Mouse (Mus musculus) myocyte (in vitro differentiated cells): ENCODE data around the gene C530008M17Rik.

Source experiments
- CEBPB ChIP-seq: IDR thresholded peaks from 2 replicates; pipeline ENCODE4 v1.6.1; 2011; ENCODE audit warnings: mild to moderate bottlenecking, moderate library complexity; ENCODE audit not compliant: poor library complexity, insufficient read depth, severe bottlenecking
- E2F4 ChIP-seq: IDR thresholded peaks from one replicate; pipeline ENCODE4 v1.6.1; 2011; ENCODE audit warnings: mild to moderate bottlenecking, control low read depth, moderate library complexity; ENCODE audit not compliant: insufficient read depth
- MAX ChIP-seq: IDR thresholded peaks from one replicate; pipeline ENCODE4 v1.6.1; 2011; ENCODE audit warnings: low read depth, mild to moderate bottlenecking, control low read depth
- MYOD1 ChIP-seq, 3 experiments: IDR thresholded peaks; one replicate each; pipeline ENCODE4 v1.6.1; 2011; ENCODE audit warnings: control low read depth in 2 of 3, low read depth in 2 of 3, mild to moderate bottlenecking in 2 of 3, moderate library complexity in 1 of 3; ENCODE audit not compliant: insufficient read length in 2 of 3, control insufficient read depth in 1 of 3
- MYOG ChIP-seq, 3 experiments: IDR thresholded peaks; one replicate each; pipeline ENCODE4 v1.6.1; 2011; ENCODE audit warnings: control low read depth in 2 of 3, low read depth in 2 of 3, mild to moderate bottlenecking in 2 of 3; ENCODE audit not compliant: insufficient read length in 2 of 3, control insufficient read depth in 1 of 3, insufficient read depth in 1 of 3
- POLR2A ChIP-seq: IDR thresholded peaks from one replicate; pipeline ENCODE4 v1.6.1; 2011; ENCODE audit warnings: low read depth, mild to moderate bottlenecking, control low read depth, moderate library complexity; ENCODE audit not compliant: insufficient read length
- POLR2AphosphoS2 ChIP-seq: IDR thresholded peaks from one replicate; pipeline ENCODE4 v1.6.1; 2011; ENCODE audit warnings: low read depth, control low read depth; ENCODE audit not compliant: insufficient read length
- SRF ChIP-seq: IDR thresholded peaks from one replicate; pipeline ENCODE4 v1.6.1; 2011; ENCODE audit warnings: low read depth; ENCODE audit not compliant: control insufficient read depth, insufficient read length
- TCF12 ChIP-seq: IDR thresholded peaks from one replicate; pipeline ENCODE4 v1.6.1; 2011; ENCODE audit warnings: mild to moderate bottlenecking, control low read depth; ENCODE audit not compliant: poor library complexity, insufficient read depth, severe bottlenecking
- TCF3 ChIP-seq: IDR thresholded peaks from one replicate; pipeline ENCODE4 v1.6.1; 2011; ENCODE audit warnings: low read depth, control low read depth; ENCODE audit not compliant: insufficient read length
- USF1 ChIP-seq: IDR thresholded peaks from one replicate; pipeline ENCODE4 v1.6.1; 2011; ENCODE audit warnings: low read depth, mild to moderate bottlenecking, control low read depth, moderate library complexity

DNA sequence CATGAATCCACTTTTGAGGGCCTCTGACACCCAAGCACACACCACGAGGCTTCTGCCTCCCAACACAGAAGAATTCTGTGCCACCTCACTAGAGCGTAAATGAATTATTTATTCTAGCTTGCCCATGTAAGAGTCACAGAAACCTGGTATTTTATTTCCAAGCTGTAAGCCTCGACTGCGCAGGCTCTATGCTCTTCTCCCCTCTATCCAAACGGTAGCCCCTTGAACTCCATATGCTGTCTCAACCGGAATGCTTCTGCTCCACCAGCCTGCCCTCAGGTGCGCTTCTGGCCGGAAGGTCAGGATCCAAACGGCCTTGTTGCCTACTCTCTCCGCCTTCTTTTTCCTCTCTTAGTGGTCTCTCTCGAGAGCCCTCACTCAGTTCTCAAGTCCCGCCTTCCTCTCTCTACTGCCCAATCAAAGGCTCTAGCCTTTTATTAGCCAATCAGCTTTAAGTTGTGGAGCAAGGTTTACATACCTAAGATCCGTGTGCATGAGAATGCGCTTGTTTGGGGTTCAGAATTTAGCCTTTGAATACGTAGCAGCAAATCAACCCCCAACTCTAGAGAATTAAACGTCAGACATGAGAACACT, 212.5 kb downstream of the C530008M17Rik start:
- TF ChIP-seq MAX (no peak), USF1 (no peak), POLR2A (no peak), E2F4 (no peak), POLR2AphosphoS2 (no peak), MYOD1 (IDR thresholded peaks at IDR 0.05; ENCODE audit: control insufficient read depth in 1 of 3, insufficient read length in 2 of 3, low read depth in 2 of 3) (no peak), SRF (no peak), MYOG (IDR thresholded peaks at IDR 0.05; ENCODE audit: control insufficient read depth in 1 of 3, insufficient read depth in 1 of 3, insufficient read length in 2 of 3, low read depth in 2 of 3) (no peak), TCF12 (no peak), CEBPB (no peak), TCF3 (no peak)
